Mouse (Mus musculus) C2C12 (cell line): ENCODE measurements around the gene Gpc6.

ENCODE experiments used
- CEBPB ChIP-seq: IDR thresholded peaks from one replicate; pipeline ENCODE4 v1.6.1; 2011; ENCODE audit warnings: low read depth, mild to moderate bottlenecking, control low read depth, moderate library complexity
- CTCF ChIP-seq: IDR thresholded peaks from one replicate; pipeline ENCODE4 v1.5.1; 2011; ENCODE audit not compliant: control insufficient read depth, insufficient read depth, insufficient read length
- MAX ChIP-seq: IDR thresholded peaks from one replicate; pipeline ENCODE4 v1.6.1; 2011; ENCODE audit warnings: mild to moderate bottlenecking, control low read depth
- MYOD1 ChIP-seq: IDR thresholded peaks from one replicate; pipeline ENCODE4 v1.6.1; 2011; ENCODE audit warnings: low read depth; ENCODE audit not compliant: control insufficient read depth, insufficient read length

DNA sequence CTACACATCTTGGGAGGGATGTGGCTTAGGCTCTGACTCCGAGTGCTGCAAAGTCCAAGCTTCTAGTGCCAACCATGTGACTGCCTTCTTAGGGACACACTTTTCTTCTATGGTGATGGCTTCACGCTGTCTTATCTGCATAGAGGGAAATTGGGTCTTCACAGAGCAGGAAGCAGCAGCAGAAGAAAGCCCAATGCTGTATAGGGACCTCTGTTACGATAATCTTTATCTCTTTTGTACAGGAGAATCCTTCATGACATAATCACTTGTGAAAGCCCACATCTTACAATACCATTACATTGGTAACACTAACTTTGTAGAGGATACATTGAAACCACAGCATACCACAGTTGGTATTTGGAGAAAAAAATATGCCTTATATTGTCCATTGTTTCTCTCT, 472.1 kb downstream of the Gpc6 start:
- TF ChIP-seq CTCF (no peak), MYOD1 (no peak), MAX (no peak), CEBPB (no peak)
